Mouse (Mus musculus) olfactory bulb, adult 2 months (tissue): Measurements from ENCODE around the gene Mpst.

Source experiments
- CTCF ChIP-seq: fragments of 200-500 bp; IDR thresholded peaks from 2 replicates; pipeline ENCODE4 v1.5.1; 2012; ENCODE audit warnings: low read depth, mild to moderate bottlenecking, low read length, moderate library complexity; ENCODE audit not compliant: insufficient read depth
- POLR2A ChIP-seq: fragments of 200-500 bp; IDR thresholded peaks from 2 replicates; pipeline ENCODE4 v1.6.1; 2012; ENCODE audit warnings: mild to moderate bottlenecking, low read depth, low read length, moderate library complexity; ENCODE audit not compliant: insufficient read depth

DNA sequence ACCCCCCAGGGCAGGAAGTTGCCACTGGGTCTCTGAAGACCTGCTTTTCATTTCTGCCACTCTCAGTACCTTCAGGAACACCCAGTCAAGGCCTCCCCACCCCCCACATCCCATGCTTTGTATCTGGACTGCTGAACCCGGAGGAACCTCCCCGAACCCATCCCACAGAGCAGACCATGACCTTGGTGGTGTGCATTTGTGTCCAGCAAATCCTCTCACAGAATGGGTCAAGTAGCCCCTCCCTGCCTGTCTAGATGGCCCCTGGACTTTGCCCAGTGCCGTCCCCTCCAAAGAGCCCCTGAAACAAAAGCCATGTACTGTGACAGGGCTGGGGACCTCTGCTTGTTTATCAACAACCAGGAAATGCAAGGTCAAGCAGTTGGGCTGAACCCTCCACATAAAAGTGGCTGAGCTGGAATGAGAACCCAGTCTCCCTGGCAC is 2.9 kb upstream of the Mpst start:
- TF ChIP-seq CTCF (no peak), POLR2A (no peak)
